Comparison of ENCODE assay signal across 19 mouse cellular contexts in genomic region chr6:4131149-4131548, GRCm38 (mm10). TPM values are rescaled to one million over a fixed set of nuclear protein-coding genes. Genes with fewer than 3 reads are reported as not detected.
DNase-seq lines count a peak whose midpoint lies in the region; ATAC-seq and TF ChIP-seq lines count a peak whose summit lies in the region.
"Had no signal": no experiment of that assay in that cellular context is flagged by ENCODE, and none has a peak within 500 bp of the region (broad histone marks: within the 10 kb centered on the region; RNA-seq: fewer than 3 reads in every experiment).

No protein-coding gene starts in this region.

- no peaks in the 10 kb centered on the region for H3K27me3 ChIP-seq in forebrain, embryonic 14.5 days (replicated peaks; ENCODE audit: control insufficient read depth, insufficient read depth, low read length)
- H3K27me3 ChIP-seq in forebrain, embryonic 15.5 days: no peaks in the 10 kb centered on the region
- no peaks in the 10 kb centered on the region for H3K27me3 ChIP-seq in midbrain, embryonic 12.5 days
- no peaks in the 10 kb centered on the region for H3K27me3 ChIP-seq in midbrain, embryonic 10.5 days (ENCODE audit: low read depth, poor library complexity, severe bottlenecking)
- H3K27me3 ChIP-seq in midbrain, embryonic 16.5 days (ENCODE audit: control insufficient read depth, insufficient read depth, low read depth, low read length): no peaks in the 10 kb centered on the region
- no peaks in the 10 kb centered on the region for H3K27me3 ChIP-seq in heart, adult 2 months (ENCODE audit: control insufficient read depth, insufficient read depth, low read length)
- H3K27me3 ChIP-seq: embryonic facial prominence, embryonic 13.5 days; heart, embryonic 12.5 days; hindbrain, embryonic 12.5 days had no signal

- ATAC-seq in forebrain, embryonic 14.5 days: no peak
- no peak for ATAC-seq in forebrain, embryonic 15.5 days (replicated peaks)
- ATAC-seq in midbrain, embryonic 12.5 days (ENCODE audit: low FRiP score, low read depth): peak; percentile 83
- peak; percentile 84 for ATAC-seq in midbrain, embryonic 16.5 days
- ATAC-seq: forebrain, postnatal 0 days; inflammation-experienced regulatory T-cells, adult 6 months had no signal

- no peaks in the 10 kb centered on the region for H3K4me1 ChIP-seq in forebrain, embryonic 14.5 days (ENCODE audit: control insufficient read depth, insufficient read depth, low read length)
- H3K4me1 ChIP-seq in forebrain, embryonic 15.5 days: no peaks in the 10 kb centered on the region
- no peaks in the 10 kb centered on the region for H3K4me1 ChIP-seq in midbrain, embryonic 12.5 days
- no peaks in the 10 kb centered on the region for H3K4me1 ChIP-seq in midbrain, embryonic 10.5 days
- no peaks in the 10 kb centered on the region for H3K4me1 ChIP-seq in midbrain, embryonic 16.5 days (ENCODE audit: control insufficient read depth, insufficient read depth, low read length)
- H3K4me1 ChIP-seq in heart, adult 2 months (ENCODE audit: control insufficient read depth, insufficient read depth, low read length): no peaks in the 10 kb centered on the region
- H3K4me1 ChIP-seq: embryonic facial prominence, embryonic 13.5 days; heart, embryonic 12.5 days; hindbrain, embryonic 12.5 days had no signal

- WGBS in forebrain, embryonic 14.5 days: 22% methylated on average over 2 of the region's 2 CpGs
- 37% methylated on average over 2 of the region's 2 CpGs for WGBS in forebrain, embryonic 15.5 days
- 50% methylated on average over 2 of the region's 2 CpGs for WGBS in midbrain, embryonic 12.5 days
- WGBS in midbrain, embryonic 10.5 days: 64% methylated on average over 2 of the region's 2 CpGs
- 32% methylated on average over 2 of the region's 2 CpGs for WGBS in midbrain, embryonic 16.5 days
- WGBS in heart, adult 2 months: 57% methylated on average over 2 of the region's 2 CpGs

- no peak overlapping the region for H3K4me3 ChIP-seq in forebrain, embryonic 14.5 days (ENCODE audit: low read depth, low read length)
- H3K4me3 ChIP-seq in forebrain, embryonic 15.5 days: no peak overlapping the region
- H3K4me3 ChIP-seq in midbrain, embryonic 12.5 days: no peak overlapping the region
- H3K4me3 ChIP-seq in midbrain, embryonic 10.5 days: no peak overlapping the region
- H3K4me3 ChIP-seq in midbrain, embryonic 16.5 days (ENCODE audit: low read depth, low read length): no peak overlapping the region
- H3K4me3 ChIP-seq in heart, adult 2 months: no peak overlapping the region
- H3K4me3 ChIP-seq: embryonic facial prominence, embryonic 13.5 days; erythroblast, embryonic 14.5 days; heart, embryonic 12.5 days; hindbrain, embryonic 12.5 days had no signal

- TF ChIP-seq POLR2A in heart, adult 2 months (IDR thresholded peaks at IDR 0.05; ENCODE audit: insufficient read depth, low read depth, low read length): no peak

- no peak overlapping the region for H3K27ac ChIP-seq in forebrain, embryonic 14.5 days (ENCODE audit: low read depth, low read length)
- no peak overlapping the region for H3K27ac ChIP-seq in forebrain, embryonic 15.5 days (replicated peaks)
- no peak overlapping the region for H3K27ac ChIP-seq in midbrain, embryonic 12.5 days (replicated peaks)
- H3K27ac ChIP-seq in midbrain, embryonic 10.5 days (replicated peaks): no peak overlapping the region
- H3K27ac ChIP-seq in midbrain, embryonic 16.5 days (ENCODE audit: low read length): no peak overlapping the region
- H3K27ac ChIP-seq in heart, adult 2 months: no peak overlapping the region
- H3K27ac ChIP-seq: embryonic facial prominence, embryonic 13.5 days; hindbrain, embryonic 12.5 days had no signal

- intact Hi-C loops in heart, adult 2 months (cut with DNase I): no loop called here

- H3K4me2 ChIP-seq in forebrain, embryonic 14.5 days (ENCODE audit: low read length): no peak overlapping the region
- no peak overlapping the region for H3K4me2 ChIP-seq in forebrain, embryonic 15.5 days (replicated peaks)
- H3K4me2 ChIP-seq in midbrain, embryonic 12.5 days (replicated peaks): no peak overlapping the region
- H3K4me2 ChIP-seq in midbrain, embryonic 16.5 days (ENCODE audit: low read length): no peak overlapping the region
- H3K4me2 ChIP-seq: embryonic facial prominence, embryonic 13.5 days; heart, embryonic 12.5 days; hindbrain, embryonic 12.5 days had no signal

- no peaks in the 10 kb centered on the region for H3K9me3 ChIP-seq in forebrain, embryonic 14.5 days (replicated peaks; ENCODE audit: control insufficient read depth, low read length)
- H3K9me3 ChIP-seq in forebrain, embryonic 15.5 days: no peaks in the 10 kb centered on the region
- H3K9me3 ChIP-seq in midbrain, embryonic 12.5 days: no peaks in the 10 kb centered on the region
- no peaks in the 10 kb centered on the region for H3K9me3 ChIP-seq in midbrain, embryonic 10.5 days (replicated peaks)
- no peaks in the 10 kb centered on the region for H3K9me3 ChIP-seq in midbrain, embryonic 16.5 days (replicated peaks; ENCODE audit: control insufficient read depth, low read length, poor library complexity, severe bottlenecking)
- H3K9me3 ChIP-seq: embryonic facial prominence, embryonic 13.5 days; heart, embryonic 12.5 days; hindbrain, embryonic 12.5 days had no signal

- no peaks in the 10 kb centered on the region for H3K36me3 ChIP-seq in forebrain, embryonic 14.5 days (ENCODE audit: control insufficient read depth, insufficient read depth, low read length)
- H3K36me3 ChIP-seq in forebrain, embryonic 15.5 days: no peaks in the 10 kb centered on the region
- no peaks in the 10 kb centered on the region for H3K36me3 ChIP-seq in midbrain, embryonic 12.5 days
- no peaks in the 10 kb centered on the region for H3K36me3 ChIP-seq in midbrain, embryonic 10.5 days
- H3K36me3 ChIP-seq in midbrain, embryonic 16.5 days (ENCODE audit: control insufficient read depth, insufficient read depth, low read length): no peaks in the 10 kb centered on the region
- no peaks in the 10 kb centered on the region for H3K36me3 ChIP-seq in heart, adult 2 months (ENCODE audit: control insufficient read depth, insufficient read depth, low read length)
- H3K36me3 ChIP-seq: embryonic facial prominence, embryonic 13.5 days; heart, embryonic 12.5 days; hindbrain, embryonic 12.5 days had no signal

- DNase-seq in forebrain, embryonic 14.5 days (ENCODE audit: low spot score): peak; percentile 4
- DNase-seq in midbrain, embryonic 10.5 days (ENCODE audit: low spot score): no peak
- peak; percentile 34 for DNase-seq in retina, postnatal 7 days (ENCODE audit: low read depth, low spot score)
- no peak for DNase-seq in neural tube, embryonic 10.5 days (ENCODE audit: extremely low spot score, low spot score)
- no peak for DNase-seq in heart, adult 2 months
- DNase-seq: adrenal gland, postnatal 10 days; cerebellum, adult 11-12 months; cerebellum, adult 9-10 months; cerebellum, postnatal 25 days; gastrocnemius, postnatal 14 days had no signal

- no peaks in the 10 kb centered on the region for H3K79me2 ChIP-seq in heart, adult 2 months (replicated peaks; ENCODE audit: control insufficient read depth, insufficient read depth, low read length)

- no peak for TF ChIP-seq CTCF in heart, adult 2 months (IDR thresholded peaks at IDR 0.05)

- TF ChIP-seq EP300 in heart, adult 2 months (IDR thresholded peaks at IDR 0.05; ENCODE audit: insufficient read depth, low read depth, low read length): no peak

- no peak overlapping the region for H3K9ac ChIP-seq in forebrain, embryonic 14.5 days (ENCODE audit: low read length)
- no peak overlapping the region for H3K9ac ChIP-seq in forebrain, embryonic 15.5 days (replicated peaks)
- no peak overlapping the region for H3K9ac ChIP-seq in midbrain, embryonic 12.5 days (replicated peaks)
- H3K9ac ChIP-seq in midbrain, embryonic 16.5 days (ENCODE audit: low read depth, low read length): no peak overlapping the region
- no peak overlapping the region for H3K9ac ChIP-seq in heart, adult 2 months (ENCODE audit: low read depth, low read length)
- H3K9ac ChIP-seq: embryonic facial prominence, embryonic 13.5 days; forebrain, postnatal 0 days; heart, embryonic 12.5 days; hindbrain, embryonic 12.5 days had no signal

RNA-seq across cellular contexts. Expression of gene Bet1, which starts 44.4 kb away (rescaled TPM):
- 38.0 and 40.3 TPM in 2 replicates for polyA plus RNA-seq in forebrain, embryonic 14.5 days (2014; fragmentation: Nextera tagmentation; extraction: Ambion mirVana)
- polyA plus RNA-seq in forebrain, embryonic 15.5 days (2015; fragmentation: Nextera tagmentation; extraction: Ambion mirVana): 34.2 and 34.5 TPM in 2 replicates
- polyA plus RNA-seq in midbrain, embryonic 12.5 days (2016; fragmentation: Nextera tagmentation; extraction: Ambion mirVana): 53.0 and 53.5 TPM in 2 replicates
- 54.6 and 57.8 TPM in 2 replicates for polyA plus RNA-seq in midbrain, embryonic 10.5 days (2016; fragmentation: Nextera tagmentation; extraction: Ambion mirVana)
- polyA plus RNA-seq in midbrain, embryonic 16.5 days (2015; fragmentation: Nextera tagmentation; extraction: Ambion mirVana): 26.5 and 26.9 TPM in 2 replicates
- 10 to 100 TPM; 23.0 to 25.0 TPM for total RNA-seq in heart, adult 2 months (2021)
- 15.9 and 17.1 TPM in 2 replicates for polyA plus RNA-seq in heart, adult 2 months (2012; rRNA removed)

Comparison
In these comparisons a context has a peak if more than half of its experiments do, and no peak if none do; other contexts are left out.
1. ATAC-seq: peak in midbrain, embryonic 12.5 days (single experiment) and midbrain, embryonic 16.5 days (single experiment); none in forebrain, embryonic 14.5 days (single experiment) and forebrain, embryonic 15.5 days (single experiment).
2. DNase-seq: peak in forebrain, embryonic 14.5 days (single experiment) and retina, postnatal 7 days (single experiment); none in midbrain, embryonic 10.5 days (single experiment), neural tube, embryonic 10.5 days (single experiment) and heart, adult 2 months (0 of 2).